Mouse (Mus musculus) liver, embryonic 14.5 days (tissue): Measurements from ENCODE around the gene Tulp2. TPM values are rescaled to one million over a fixed set of nuclear protein-coding genes. Genes with fewer than 3 reads are reported as not detected.
A peak's percentile ranks its signal among the peaks of the same experiment; 100 is the strongest.

Experiments used
- ATAC-seq: fragments of 200-750 bp; cut with Nextera tagmentation; 2 replicates; pipeline ENCODE4 v1.8.0; 2017; ENCODE audit warnings: moderate number of reproducible peaks, mild to moderate bottlenecking, moderate library complexity; ENCODE audit not compliant: insufficient read depth
- DNase-seq, 3 experiments: peaks; one replicate each; pipeline ENCODE4 v3.0.0-alpha.2; 2012 to 2013; ENCODE audit warnings: low read depth in 3 of 3, low spot score in 3 of 3
- H3K27ac ChIP-seq: fragments of 300-500 bp; sonication (generic); 2 replicates; pipeline ENCODE4 v1.5.1; 2014; ENCODE audit warnings: moderate library complexity, mild to moderate bottlenecking, control low read depth, inconsistent platforms
- H3K27me3 ChIP-seq: fragments of 300-500 bp; sonication (generic); 2 replicates; pipeline ENCODE4 v1.6.1; 2014; ENCODE audit warnings: mild to moderate bottlenecking, low read length, moderate library complexity; ENCODE audit not compliant: control insufficient read depth, insufficient read depth
- H3K36me3 ChIP-seq: fragments of 300-500 bp; sonication (generic); replicated peaks from 2 replicates; pipeline ENCODE4 v1.6.1; 2014; ENCODE audit warnings: low read depth; ENCODE audit not compliant: control insufficient read depth, insufficient read depth
- H3K4me1 ChIP-seq, 2 experiments: fragments of 200-500 bp in 1 of 2; fragments of 300-500 bp in 1 of 2; sonication (generic) in 1 of 2; replicated peaks; 2 replicates each; pipeline ENCODE4 v1.6.1; 2012 to 2014; ENCODE audit warnings: antibody characterized with exemption in 1 of 2, inconsistent platforms in 1 of 2, low read length in 1 of 2; ENCODE audit not compliant: control insufficient read depth in 2 of 2, insufficient read depth in 2 of 2
- H3K4me2 ChIP-seq: fragments of 300-500 bp; sonication (generic); 2 replicates; pipeline ENCODE4 v1.6.1; 2014; ENCODE audit warnings: low read depth, mild to moderate bottlenecking, control low read depth, moderate library complexity
- H3K4me3 ChIP-seq, 2 experiments: fragments of 200-500 bp in 1 of 2; fragments of 300-500 bp in 1 of 2; sonication (generic) in 1 of 2; 2 replicates each; pipeline ENCODE4 v1.5.1; 2012 to 2014; ENCODE audit warnings: low read depth in 2 of 2, low read length in 2 of 2, mild to moderate bottlenecking in 2 of 2, control low read depth in 1 of 2, inconsistent platforms in 1 of 2, moderate library complexity in 1 of 2; ENCODE audit not compliant: insufficient read depth in 1 of 2
- H3K9ac ChIP-seq: fragments of 300-500 bp; sonication (generic); replicated peaks from 2 replicates; pipeline ENCODE4 v1.6.1; 2014; ENCODE audit warnings: mild to moderate bottlenecking, control low read depth, moderate library complexity
- H3K9me3 ChIP-seq: fragments of 300-500 bp; sonication (generic); 2 replicates; pipeline ENCODE4 v1.6.1; 2016; ENCODE audit warnings: low read length, mixed read lengths; ENCODE audit not compliant: control insufficient read depth
- CTCF ChIP-seq: IDR thresholded peaks from 2 replicates; pipeline ENCODE4 v1.5.1; 2016; ENCODE audit warnings: antibody characterized with exemption, low read depth, control low read depth
- EP300 ChIP-seq: IDR thresholded peaks from 2 replicates; pipeline ENCODE4 v1.6.1; 2016; ENCODE audit warnings: antibody characterized with exemption, low read depth
- WGBS: fragments of 180-500 bp; shearing (Covaris S2); extraction: QIAGEN DNeasy Blood & Tissue Kit; methylation state at CpG from one replicate; pipeline ENCODE4 v1.1.7; 2014; ENCODE audit not compliant: insufficient replicate concordance; 5-methylcytosine and 5-hydroxymethylcytosine counted together
- polyA plus RNA-seq, 2 experiments: library from polyadenylated mRNA; depleted of rRNA in 1 of 2; stranded (reverse) in 1 of 2; unstranded in 1 of 2; fragments of >200 nt; fragmentation: Nextera tagmentation in 1 of 2; extraction: Ambion mirVana in 1 of 2; gene quantifications; 2 replicates each; pipeline versions ENCODE4 v1.2.1 to v1.2.3; 2012 to 2014

The Tulp2 gene
- polyA plus RNA-seq, 2 experiments = 0.13 to 0.47 TPM

- Histone ChIP-seq H3K4me3 (no peak within 1 kb of the TSS), H3K27me3 (no peaks in the 10 kb centered on the region), H3K9me3 (no peaks in the 10 kb centered on the region), H3K4me2 (peak within 1 kb of the TSS; percentile 60; the same call in 1 of the 2 replicates), H3K27ac (no peak within 1 kb of the TSS), H3K36me3 (no peaks in the 10 kb centered on the region), H3K9ac (0 out of 2 replicates have a peak within 1 kb of the TSS, but pooled peaks have one; percentile 9), H3K4me1 (peaks cover 24 to 48% of the 10 kb centered on the region in 2 experiments)
- DNase-seq (no peak), ATAC-seq (no peak)
- WGBS = 80% methylated on average over 12 of the region's 12 CpGs
- TF ChIP-seq CTCF (no peak), EP300 (no peak)
These were observed 5.2 kb downstream of the Tulp2 start, which contains the start of gene Gm45808 for GRCm38 (mm10) chr7:45486761-45487415. TSS of gene Gm45808 (minus strand) at chr7:45486811.

- peaks cover 21 to 43% of the 10 kb centered on the region in 2 experiments for H3K4me1 ChIP-seq
- H3K27ac ChIP-seq = no peak overlapping the region
- ATAC-seq (no peak), DNase-seq (no peak)
- H3K4me2 ChIP-seq = peak overlapping the region; percentile 60
- 63% methylated on average over 11 of the region's 11 CpGs for WGBS
- no peak for TF ChIP-seq CTCF
- TF ChIP-seq EP300 = no peak
- peaks cover under 1% of the 10 kb centered on the region; the same call in 1 of the 2 replicates for H3K36me3 ChIP-seq
- no peaks in the 10 kb centered on the region for H3K27me3 ChIP-seq
- no peak overlapping the region; the same call in 1 of the 2 replicates for H3K9ac ChIP-seq
- H3K4me3 ChIP-seq = peak overlapping the region; percentile 11 to 48; a peak in 3 of 4 replicates
- H3K9me3 ChIP-seq = no peaks in the 10 kb centered on the region
These were observed 6.2 kb downstream of the Tulp2 start for GRCm38 (mm10) chr7:45487861-45488292.

GRCm38 (mm10) chr7:45488293-45489204 lies 6.9 kb downstream of the Tulp2 start, which contains the start of gene Dhdh:
TSS of gene Dhdh (minus strand) at chr7:45488805.
- H3K27me3 ChIP-seq = no peaks in the 10 kb centered on the region
- WGBS = 5% methylated on average over 38 of the region's 38 CpGs
- H3K9ac ChIP-seq = peak within 1 kb of the TSS; percentile 62
- no peaks in the 10 kb centered on the region for H3K9me3 ChIP-seq
- H3K4me2 ChIP-seq = peak within 1 kb of the TSS; percentile 60
- peak within 1 kb of the TSS; percentile 48 to 56 for H3K4me3 ChIP-seq
- DNase-seq = peak in 1 of 3 experiments; percentile 41
- H3K36me3 ChIP-seq = peaks cover 7% of the 10 kb centered on the region
- ATAC-seq = peak; percentile 22
- TF ChIP-seq CTCF (no peak), EP300 (no peak)
- H3K4me1 ChIP-seq = peaks cover 21 to 43% of the 10 kb centered on the region in 2 experiments
- no peak within 1 kb of the TSS for H3K27ac ChIP-seq

- DNase-seq = peak; percentile 58 to 62 (median 60)
- Histone ChIP-seq H3K9me3 (no peaks in the 10 kb centered on the region), H3K36me3 (peaks cover 18% of the 10 kb centered on the region), H3K9ac (no peak overlapping the region), H3K4me1 (peaks cover 21 to 43% of the 10 kb centered on the region in 2 experiments), H3K4me2 (peak overlapping the region; percentile 60), H3K27ac (no peak overlapping the region), H3K27me3 (no peaks in the 10 kb centered on the region), H3K4me3 (no peak overlapping the region)
- 27% methylated on average over 7 of the region's 7 CpGs for WGBS
- no peak for TF ChIP-seq CTCF
- peak; percentile 67 for TF ChIP-seq EP300
- ATAC-seq = peak; percentile 41
These were observed 7.9 kb downstream of the Tulp2 start for GRCm38 (mm10) chr7:45489578-45489977.

GRCm38 (mm10) chr7:45490822-45491221 lies 9.1 kb downstream of the Tulp2 start:
- 53% methylated on average over 9 of the region's 9 CpGs for WGBS
- Histone ChIP-seq H3K27ac (peak overlapping the region; percentile 19), H3K4me3 (no peak overlapping the region), H3K4me1 (peaks cover 21 to 43% of the 10 kb centered on the region in 2 experiments), H3K9ac (no peak overlapping the region), H3K36me3 (peaks cover 30% of the 10 kb centered on the region), H3K4me2 (peak overlapping the region; percentile 21), H3K27me3 (no peaks in the 10 kb centered on the region), H3K9me3 (no peaks in the 10 kb centered on the region)
- DNase-seq (no peak), ATAC-seq (no peak)
- TF ChIP-seq EP300 = no peak
- TF ChIP-seq CTCF = no peak
